Comparison of ENCODE assay signal across 25 mouse cellular contexts in the genomic region with DNA sequence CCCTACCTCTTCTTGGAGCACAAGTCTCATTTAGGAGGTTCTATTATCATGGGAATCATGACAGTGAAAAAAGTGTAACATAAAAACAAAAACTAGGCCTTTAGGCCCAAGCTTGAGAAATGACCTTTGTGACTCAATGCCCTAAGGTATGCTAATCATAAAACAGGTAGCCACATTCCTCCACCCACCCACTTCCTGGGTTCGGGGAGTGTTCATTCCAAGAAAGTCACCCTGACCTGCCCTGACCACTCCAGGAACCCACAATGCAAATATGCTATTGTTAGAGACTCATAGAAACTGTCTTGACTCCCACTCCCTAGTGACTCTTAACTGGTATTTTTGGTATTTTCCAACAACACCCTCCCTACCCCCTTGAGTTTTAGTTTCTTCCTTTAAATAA.
"Had no signal": no experiment of that assay in that cellular context is flagged by ENCODE, and none has a peak within 500 bp of the region (broad histone marks: within the 10 kb centered on the region; RNA-seq: fewer than 3 reads in every experiment).

No protein-coding gene starts in this region.

- H3K27ac ChIP-seq: gastrocnemius, adult 2 months; heart, embryonic 13.5 days; heart, embryonic 15.5 days; hindbrain, embryonic 13.5 days; hindbrain, embryonic 15.5 days; hindbrain, postnatal 0 days; kidney, embryonic 15.5 days; kidney, postnatal 0 days; limb, embryonic 13.5 days; limb, embryonic 15.5 days; liver, embryonic 12.5 days; liver, embryonic 14.5 days had no signal

- H3K27me3 ChIP-seq: heart, embryonic 13.5 days; heart, embryonic 15.5 days; hindbrain, embryonic 13.5 days; hindbrain, embryonic 15.5 days; kidney, embryonic 15.5 days; limb, embryonic 13.5 days; limb, embryonic 15.5 days; liver, embryonic 12.5 days had no signal

- H3K36me3 ChIP-seq: heart, embryonic 13.5 days; heart, embryonic 15.5 days; hindbrain, embryonic 13.5 days; hindbrain, embryonic 15.5 days; kidney, embryonic 15.5 days; limb, embryonic 13.5 days; limb, embryonic 15.5 days; liver, embryonic 12.5 days had no signal

- H3K4me1 ChIP-seq: heart, embryonic 13.5 days; heart, embryonic 15.5 days; hindbrain, embryonic 13.5 days; hindbrain, embryonic 15.5 days; kidney, embryonic 15.5 days; limb, embryonic 13.5 days; limb, embryonic 15.5 days; liver, embryonic 12.5 days had no signal

- DNase-seq: gastrocnemius, adult 2 months; gastrocnemius, postnatal 10 days; gastrocnemius, postnatal 36 days; heart, adult 18-20 months; heart, postnatal 14 days; heart, postnatal 36 days; kidney, adult 11 months; kidney, adult 2 months; kidney, adult 9 months; kidney, postnatal 14 days; kidney, postnatal 36 days; layer of hippocampus, adult 9-11 months; layer of hippocampus, postnatal 36 days; left cerebral cortex, postnatal 4 days had no signal

- H3K9me3 ChIP-seq: heart, embryonic 13.5 days; hindbrain, embryonic 13.5 days; hindbrain, embryonic 15.5 days; limb, embryonic 13.5 days; limb, embryonic 15.5 days; liver, embryonic 12.5 days had no signal

- H3K4me3 ChIP-seq: gastrocnemius, adult 2 months; heart, embryonic 13.5 days; heart, embryonic 15.5 days; hindbrain, embryonic 13.5 days; hindbrain, embryonic 15.5 days; kidney, embryonic 15.5 days; limb, embryonic 13.5 days; limb, embryonic 15.5 days; liver, embryonic 12.5 days had no signal

- H3K9ac ChIP-seq: heart, embryonic 13.5 days; heart, embryonic 15.5 days; hindbrain, embryonic 13.5 days; hindbrain, embryonic 15.5 days; kidney, embryonic 15.5 days; limb, embryonic 13.5 days; limb, embryonic 15.5 days; liver, embryonic 12.5 days; liver, embryonic 14.5 days had no signal
